Mouse (Mus musculus) heart, postnatal 10 days (tissue): ENCODE measurements around the gene Mxi1. TPM values are rescaled to one million over a fixed set of nuclear protein-coding genes. Genes with fewer than 3 reads are reported as not detected.
A peak's percentile ranks its signal among the peaks of the same experiment; 100 is the strongest.
"Not testable (repeated sequence)": the region's sequence is repeated elsewhere in the genome, so short reads cannot be mapped to it uniquely, and the experiment has no call there.

ENCODE experiments used
- DNase-seq, 2 experiments: peaks; one replicate each; pipeline ENCODE4 v3.0.0; 2021
- intact Hi-C: fragments of 180-260 bp; cut with DNase I; formaldehyde crosslinking; loops from one replicate; pipeline ENCODE4 v1.15.1; 2025
- total RNA-seq, 2 experiments: library from RNA; stranded (reverse); gene quantifications; 2 replicates each; pipeline ENCODE4 v1.2.3; 2021

The Mxi1 gene
- total RNA-seq, 2 experiments from 2014 or later = 36.3 to 39.9 TPM

DNA sequence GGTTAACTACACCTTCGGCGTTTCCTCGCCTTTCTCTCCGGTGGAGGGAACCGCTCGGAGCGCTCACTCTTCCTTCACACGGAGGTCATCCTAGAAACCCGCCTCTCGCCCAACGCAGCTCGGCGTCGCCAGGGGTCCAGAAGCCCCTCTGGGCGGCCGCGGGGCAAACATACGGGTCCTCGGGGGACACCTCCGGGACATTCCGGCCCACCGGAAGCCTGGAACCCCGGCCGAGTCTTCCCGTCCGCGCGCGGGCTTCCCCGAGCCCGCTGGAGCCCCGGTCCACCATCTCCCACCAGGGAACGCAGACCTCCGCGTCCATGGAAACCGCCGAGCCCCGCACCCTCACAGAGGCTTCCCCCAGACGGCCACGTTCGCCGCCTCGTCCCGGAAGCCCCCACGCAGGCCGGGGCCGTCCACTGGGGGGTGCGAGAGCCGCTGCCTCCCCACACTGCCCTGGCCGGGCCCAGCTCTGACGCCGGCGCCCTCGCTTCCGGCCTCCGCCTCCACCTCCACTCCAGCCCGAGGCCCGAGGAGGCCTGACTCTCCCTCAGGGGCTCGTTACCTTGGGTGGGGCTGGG is 79.6 kb downstream of the Mxi1 start:
- DNase-seq = no peak
- intact Hi-C loops = loop anchor here (5.0 kb wide), 1 partner anchor 142 kb away; no protein-coding TSS in a partner anchor

DNA sequence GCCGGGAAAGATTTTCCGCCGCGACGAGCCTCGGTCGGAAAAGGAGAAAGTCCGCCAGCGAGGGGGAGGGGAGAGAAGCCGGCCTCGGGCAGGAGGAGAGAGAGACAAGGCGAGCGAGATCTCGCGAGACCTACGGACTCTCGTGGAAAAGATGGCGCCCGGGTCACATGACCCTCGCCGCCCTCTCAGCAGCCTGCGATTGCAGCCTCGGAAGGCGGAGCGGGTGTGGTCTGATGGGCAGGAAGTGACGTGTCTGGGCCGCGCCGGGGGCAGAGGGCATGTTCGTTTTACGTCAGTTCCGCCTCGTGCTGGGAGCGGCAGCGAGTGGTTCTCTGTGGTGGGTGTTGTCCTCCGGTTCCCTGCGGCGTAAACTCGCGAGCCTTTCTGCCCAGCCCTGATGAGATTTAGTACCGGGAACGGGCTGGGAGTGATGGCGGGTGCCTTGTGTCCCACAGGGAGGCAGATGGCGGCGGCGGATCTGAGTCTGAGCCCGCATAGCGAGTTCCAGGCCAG is 80.2 kb downstream of the Mxi1 start, which contains the start of gene Smndc1:
Gene Smndc1, minus strand, starts transcription at position 84 of the 513 bp plus-strand sequence.
- intact Hi-C loops = loop anchor here (5.0 kb wide), 1 partner anchor 142 kb away; no protein-coding TSS in a partner anchor
- DNase-seq = peak; percentile 99 to 100

DNA sequence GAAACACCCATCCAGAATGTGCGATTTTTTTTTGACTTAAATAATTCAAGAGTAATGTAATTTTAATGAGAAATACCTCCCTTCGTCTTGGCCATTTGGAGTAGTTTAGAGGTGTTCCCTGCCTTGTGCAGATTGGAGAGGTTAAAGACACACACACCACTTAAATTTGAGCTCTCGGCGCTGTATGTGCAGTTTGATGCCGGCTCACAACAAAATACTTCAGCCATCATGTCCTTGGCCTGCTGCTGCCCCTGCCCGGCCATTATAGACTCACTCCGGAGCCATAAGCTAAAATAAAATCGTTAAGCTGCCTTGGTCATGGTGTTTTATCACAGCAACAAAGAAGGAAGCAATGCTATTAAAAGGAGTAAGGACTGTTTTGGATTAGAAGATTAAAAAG is 81.1 kb downstream of the Mxi1 start:
- DNase-seq = no peak
- intact Hi-C loops = loop anchor here (5.0 kb wide), 1 partner anchor 141 kb away; no protein-coding TSS in a partner anchor

DNA sequence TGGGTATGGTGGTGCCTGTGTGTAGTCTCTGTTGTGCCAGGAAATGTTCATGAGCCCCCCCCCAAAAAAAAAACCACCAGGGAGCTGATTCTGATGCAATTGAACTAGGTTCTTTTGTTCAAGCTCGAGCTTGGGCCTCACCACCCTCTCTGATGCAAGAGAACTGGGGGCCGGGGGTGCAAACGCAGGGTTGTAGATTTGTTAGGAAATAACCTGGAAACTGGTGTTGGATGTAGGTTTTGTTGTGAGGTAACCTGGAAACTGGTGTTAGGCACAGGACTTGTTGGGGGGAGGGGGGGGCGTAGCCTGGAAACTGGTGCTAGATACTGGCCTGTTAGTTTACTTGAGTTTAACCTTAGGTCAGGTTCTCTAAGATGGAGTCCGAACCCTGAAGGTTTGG is 81.5 kb downstream of the Mxi1 start:
- DNase-seq = no peak
- intact Hi-C loops = loop anchor here (5.0 kb wide), 1 partner anchor 141 kb away; no protein-coding TSS in a partner anchor

DNA sequence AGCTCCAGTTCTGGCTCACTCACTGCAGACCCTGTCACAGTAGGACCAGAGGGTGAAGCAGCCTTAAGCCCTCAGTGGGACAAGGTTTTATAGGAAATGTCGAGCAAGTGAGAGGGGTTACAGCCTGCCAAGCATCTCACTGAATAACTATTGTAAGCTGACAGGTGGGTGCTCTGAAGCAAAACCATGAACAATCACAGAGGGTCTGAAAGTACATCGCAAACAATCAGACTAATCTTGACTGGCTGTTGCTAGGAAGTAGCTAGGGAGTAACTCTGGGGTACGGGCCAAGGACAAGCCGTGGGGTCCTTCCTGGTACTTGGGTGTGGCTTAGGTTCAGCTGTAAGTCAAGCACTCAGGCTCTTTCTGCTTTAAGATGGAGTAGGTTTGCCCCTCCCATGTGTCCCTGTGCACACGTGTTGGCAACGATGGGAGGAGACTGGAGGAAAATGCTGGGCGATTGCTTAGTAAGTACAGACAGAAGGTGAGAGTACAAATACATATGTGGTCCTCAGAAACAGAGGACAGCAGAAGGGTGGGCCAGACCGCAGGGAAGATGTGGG is 82.5 kb downstream of the Mxi1 start:
- DNase-seq = no peak
- intact Hi-C loops = loop anchor here (5.0 kb wide), 1 partner anchor 139 kb away; no protein-coding TSS in a partner anchor

DNA sequence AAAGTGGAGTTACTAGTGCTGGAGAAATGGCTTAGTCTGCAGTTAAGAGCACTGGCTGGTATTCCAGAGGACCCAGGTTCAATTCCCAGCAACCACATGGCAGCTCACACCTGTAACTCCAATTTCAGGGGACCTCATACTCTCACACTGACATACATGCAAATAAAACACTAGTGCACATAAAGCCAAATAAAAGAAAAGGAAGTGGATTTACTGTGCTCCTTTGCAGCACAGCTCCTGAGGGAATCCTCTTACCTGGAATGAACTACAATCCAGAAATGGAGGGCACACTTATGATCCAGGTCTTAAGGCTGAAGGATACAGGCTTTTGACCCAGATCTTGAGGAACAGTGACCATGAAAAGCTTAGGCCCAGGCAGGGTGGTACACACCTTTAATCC is 83.3 kb downstream of the Mxi1 start:
- intact Hi-C loops = loop anchor here (2.0 to 5.0 kb wide), 2 partner anchors 139 to 245 kb away; no protein-coding TSS in a partner anchor
- DNase-seq = no peak

DNA sequence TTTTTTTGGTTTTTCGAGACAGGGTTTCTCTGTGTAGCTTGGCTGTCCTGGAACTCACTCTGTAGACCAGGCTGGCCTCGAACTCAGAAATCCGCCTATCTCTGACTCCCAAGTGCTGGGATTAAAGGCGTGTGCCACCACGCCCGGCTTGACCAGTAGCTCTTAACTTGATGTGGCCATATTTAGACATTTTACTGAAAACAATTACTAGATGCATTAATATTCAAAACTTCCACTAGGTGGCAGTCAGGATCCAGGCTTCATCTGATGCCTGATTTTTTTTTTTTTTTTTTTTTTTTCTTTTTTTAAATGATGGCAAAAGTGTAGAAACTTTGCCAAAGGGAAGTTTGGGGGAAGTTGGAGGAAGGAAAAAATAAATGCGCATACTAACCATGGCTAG is 84.2 kb downstream of the Mxi1 start:
- intact Hi-C loops = loop anchor here (2.0 to 5.0 kb wide), 2 partner anchors 138 to 244 kb away; no protein-coding TSS in a partner anchor
- peak; percentile 49 to 78 for DNase-seq

DNA sequence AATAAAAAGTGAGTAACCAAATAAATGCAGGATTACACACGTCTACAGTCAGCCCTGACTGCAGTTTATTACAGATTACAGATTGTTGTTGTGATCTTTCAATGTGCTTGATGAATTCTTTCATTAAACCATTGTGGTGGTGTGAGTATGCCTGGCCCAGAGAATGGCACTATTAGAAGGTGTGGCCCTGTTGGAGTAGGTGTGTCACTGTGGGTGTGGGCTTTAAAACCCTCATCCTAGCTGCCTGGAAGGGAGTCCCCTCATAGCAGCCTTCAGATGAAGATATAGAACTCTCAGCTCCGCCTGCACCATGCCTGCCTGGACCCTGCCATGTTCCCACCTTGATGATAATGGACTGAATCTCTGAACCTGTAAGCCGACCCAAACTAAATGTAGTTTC is 84.6 kb downstream of the Mxi1 start:
- intact Hi-C loops = loop anchor here (1.0 to 5.0 kb wide), 3 partner anchors 137 to 244 kb away; no protein-coding TSS in a partner anchor
- DNase-seq = not testable (repeated sequence)

DNA sequence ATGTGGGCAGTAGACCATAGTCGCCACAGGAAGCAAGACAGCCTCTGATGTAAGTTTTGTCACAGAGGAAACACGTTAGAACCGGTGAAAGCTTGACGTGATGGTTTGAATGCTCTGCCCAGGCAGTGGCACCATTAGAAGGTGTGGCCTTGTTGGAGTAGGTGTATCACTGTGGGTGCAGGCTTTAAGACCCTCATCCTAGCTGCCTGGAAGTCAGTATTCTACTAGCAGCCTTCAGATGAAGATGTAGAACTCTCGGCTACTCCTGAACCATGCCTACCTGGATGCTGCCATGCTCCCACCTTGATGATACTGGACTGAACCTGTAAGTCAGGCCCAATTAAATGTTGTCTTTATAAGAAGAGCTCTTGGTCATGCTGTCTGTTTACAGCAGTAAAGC is 85.5 kb downstream of the Mxi1 start:
- DNase-seq = not testable (repeated sequence)
- intact Hi-C loops = loop anchor here (1.0 to 2.0 kb wide), 2 partner anchors 183 to 243 kb away; no protein-coding TSS in a partner anchor

DNA sequence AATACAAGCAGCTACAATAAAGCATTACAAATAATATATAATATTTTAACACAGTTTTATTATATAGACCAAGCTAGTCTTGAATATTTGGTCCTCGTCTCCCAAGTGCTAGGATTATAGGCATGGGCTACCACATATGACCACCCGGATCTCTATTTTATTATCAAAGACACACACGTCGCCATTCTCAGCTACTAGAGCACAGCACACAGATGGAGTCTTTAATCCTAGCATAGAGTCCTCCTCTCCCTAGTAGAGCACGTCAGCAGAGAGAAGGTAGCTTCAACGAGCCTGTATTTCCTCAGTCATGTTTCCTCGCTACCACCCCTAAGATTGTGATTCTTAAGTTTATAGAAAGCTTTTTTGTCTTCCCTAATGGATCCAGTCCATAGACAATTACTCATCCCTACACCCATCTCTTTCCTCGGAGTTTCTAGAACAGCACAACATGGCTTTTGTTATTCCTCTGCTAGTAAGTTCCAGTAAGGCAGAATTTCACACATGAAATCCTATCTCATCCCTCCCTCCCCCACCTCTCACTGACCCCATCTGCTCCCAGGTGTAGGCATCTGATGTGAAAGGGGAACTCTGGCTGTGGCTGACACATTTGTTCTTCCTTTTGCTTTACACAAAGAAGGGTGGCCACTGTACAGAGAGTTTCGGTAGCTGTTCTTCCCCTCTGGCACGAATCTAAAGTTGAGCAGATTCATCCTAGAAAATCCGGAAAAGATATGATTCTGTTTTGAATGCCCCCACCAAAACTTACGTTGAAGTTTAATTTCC is 87.3 kb downstream of the Mxi1 start:
- intact Hi-C loops = no loop called here
- no peak for DNase-seq

DNA sequence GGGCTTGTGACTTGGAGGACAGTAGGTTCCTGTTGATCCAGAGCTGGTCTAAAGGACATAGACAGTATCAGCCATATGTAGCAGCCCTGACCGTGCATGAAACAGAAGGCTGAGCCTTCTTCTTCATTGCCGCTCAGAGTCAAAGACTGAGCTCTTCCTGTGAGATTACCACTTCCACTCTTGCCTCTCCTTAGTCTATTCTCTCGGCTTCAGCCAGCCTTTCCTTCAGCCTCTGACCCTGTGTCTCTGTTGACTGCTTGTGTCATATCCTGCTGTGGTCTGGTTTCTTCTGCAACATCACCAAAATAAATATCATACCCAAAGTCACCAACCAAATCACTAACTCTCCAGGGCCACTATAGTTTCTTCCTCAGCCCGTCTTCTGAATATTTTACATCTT is 88.9 kb downstream of the Mxi1 start:
- intact Hi-C loops = no loop called here
- no peak for DNase-seq

DNA sequence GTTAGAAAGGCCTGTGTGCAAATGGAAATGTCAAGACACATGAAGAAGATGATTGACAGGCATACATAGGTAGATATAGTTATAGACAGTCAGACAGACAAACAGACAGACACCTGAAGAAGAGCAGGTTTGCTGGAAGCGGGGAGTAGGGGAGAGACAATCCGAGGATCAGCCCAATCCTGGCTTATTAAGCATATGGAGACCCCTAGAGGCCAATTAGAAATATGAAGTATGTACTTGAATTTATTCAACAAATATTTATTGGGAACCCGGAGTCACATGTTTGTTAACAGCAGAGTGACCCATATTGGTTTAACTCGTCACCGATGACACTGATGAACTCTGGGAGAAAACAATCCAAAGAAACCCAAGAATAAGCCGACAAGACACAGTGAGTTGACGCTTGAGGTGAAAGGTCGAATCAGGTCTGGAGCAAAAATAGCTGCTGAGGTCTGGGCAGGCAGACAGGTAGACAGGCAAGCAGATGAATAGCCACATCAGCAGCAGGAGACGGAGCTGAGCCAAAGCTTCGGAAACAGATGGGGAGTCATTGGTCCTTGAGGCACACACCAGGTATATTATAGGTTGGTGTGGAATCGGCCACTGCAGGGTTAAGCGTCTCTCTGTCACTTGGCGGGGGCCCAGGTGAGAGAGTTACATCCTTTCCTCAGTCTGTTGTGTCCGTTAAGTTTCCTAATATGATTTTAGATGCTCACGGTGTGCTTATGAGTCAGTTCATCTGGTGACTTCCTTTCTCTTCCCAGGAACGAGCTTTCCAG is 90.2 kb downstream of the Mxi1 start:
- intact Hi-C loops = no loop called here
- no peak for DNase-seq

DNA sequence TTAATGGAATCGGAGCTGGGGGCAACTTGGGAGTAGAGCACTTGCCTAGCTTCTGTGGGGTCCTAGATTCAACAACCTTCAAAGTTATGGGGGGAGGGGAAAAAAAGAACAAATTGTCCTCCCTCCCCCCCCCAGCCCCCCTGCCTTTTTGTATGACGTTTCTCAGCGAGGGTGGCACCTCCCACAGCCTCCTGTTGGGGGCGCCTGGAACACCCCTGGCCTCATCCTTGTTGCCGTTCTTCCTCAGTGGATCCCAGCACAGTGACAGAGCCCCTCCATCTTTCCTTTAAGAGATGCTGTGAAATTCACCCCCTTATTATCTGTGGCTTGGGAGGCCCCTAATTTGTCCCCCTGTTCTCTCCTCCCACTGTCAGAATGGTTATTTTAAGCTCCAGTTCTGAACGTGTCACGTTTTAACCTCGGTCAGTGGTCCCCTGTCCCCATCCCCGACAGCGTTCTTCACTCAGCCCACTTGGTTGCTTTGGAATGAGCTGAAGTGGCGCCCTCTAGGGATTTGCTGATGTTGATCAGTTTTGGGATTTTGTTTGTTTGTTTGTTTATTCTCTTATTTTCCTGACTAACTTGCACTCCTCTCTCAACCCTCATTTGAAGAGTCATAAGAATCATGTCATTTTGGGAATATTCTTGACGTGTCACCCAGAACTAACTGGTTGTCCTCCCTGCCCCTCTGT is 92.6 kb downstream of the Mxi1 start:
- DNase-seq = no peak
- intact Hi-C loops = no loop called here

DNA sequence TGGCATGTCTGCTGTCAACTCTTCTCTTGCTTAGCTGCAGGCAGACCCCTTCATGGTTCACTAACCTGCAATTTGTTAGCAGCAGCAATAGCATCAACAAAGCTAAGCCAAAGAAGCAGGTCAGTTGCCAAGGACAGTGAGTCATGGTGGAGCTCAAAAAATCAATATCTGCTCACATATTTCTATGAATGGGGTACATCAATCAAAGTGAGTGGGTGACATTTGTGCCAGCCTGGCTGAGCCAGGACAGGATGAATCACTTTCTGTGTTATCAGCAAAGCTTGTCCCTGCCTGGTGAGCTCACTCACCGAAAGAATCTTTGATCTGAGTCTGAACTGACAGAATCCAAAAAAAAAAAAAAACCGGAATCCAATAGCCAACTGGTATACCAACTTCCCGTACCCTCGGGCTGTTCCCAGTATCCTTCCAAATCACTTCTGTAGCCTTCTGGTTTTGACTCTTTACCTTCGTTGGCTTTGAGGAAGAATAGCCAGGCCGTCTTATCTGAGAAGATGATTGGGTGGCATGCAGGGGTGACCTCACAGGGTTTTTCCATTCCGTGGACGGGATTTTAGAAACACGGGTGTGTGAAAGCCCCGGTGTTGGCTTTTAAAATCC is 94.0 kb downstream of the Mxi1 start:
- DNase-seq = no peak
- intact Hi-C loops = no loop called here

DNA sequence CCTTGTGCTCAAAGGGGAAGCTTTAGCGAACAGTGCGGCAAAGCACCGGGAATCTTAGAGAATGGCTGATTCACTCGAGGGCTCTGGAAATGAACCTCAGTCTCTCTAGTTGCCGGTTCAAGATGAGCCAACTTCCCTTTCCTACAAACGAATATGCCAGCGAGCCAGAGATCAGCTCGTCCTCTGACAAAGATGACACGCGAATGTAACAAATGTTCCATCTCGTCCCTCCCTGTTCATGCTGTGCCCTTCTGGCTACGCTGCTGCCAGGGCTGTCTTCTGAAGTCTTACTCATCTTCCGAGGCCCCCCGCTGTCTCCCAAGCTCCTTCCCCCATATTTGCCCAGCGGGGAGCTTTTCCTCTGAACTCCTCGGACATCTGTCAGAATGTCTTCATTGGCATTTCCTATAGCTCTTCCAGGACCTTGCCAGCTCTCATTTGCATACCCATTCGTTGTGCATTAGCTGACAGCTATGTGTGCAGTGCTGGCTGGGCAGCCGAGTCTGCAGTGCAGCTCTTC is 94.6 kb downstream of the Mxi1 start:
- intact Hi-C loops = no loop called here
- no peak for DNase-seq

DNA sequence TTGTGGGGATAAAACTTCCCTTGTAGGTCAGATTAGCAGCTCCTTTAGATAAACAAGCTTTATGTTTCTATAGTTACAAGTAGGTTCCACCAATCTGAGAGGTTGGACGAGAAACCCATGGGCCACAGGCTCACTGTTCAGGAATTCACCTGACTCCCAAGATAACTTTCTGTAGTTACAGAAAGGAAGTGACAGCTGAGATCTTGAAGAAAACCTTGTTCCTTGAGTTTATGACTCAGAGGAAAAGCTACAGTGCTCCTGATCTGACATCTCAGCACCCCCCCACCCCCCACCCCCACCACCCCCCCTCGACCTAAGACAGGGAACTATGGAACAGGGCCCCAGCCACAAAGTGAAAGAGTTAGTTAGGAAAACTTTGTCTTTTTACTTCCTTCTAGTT is 95.5 kb downstream of the Mxi1 start:
- intact Hi-C loops = no loop called here
- no peak for DNase-seq

DNA sequence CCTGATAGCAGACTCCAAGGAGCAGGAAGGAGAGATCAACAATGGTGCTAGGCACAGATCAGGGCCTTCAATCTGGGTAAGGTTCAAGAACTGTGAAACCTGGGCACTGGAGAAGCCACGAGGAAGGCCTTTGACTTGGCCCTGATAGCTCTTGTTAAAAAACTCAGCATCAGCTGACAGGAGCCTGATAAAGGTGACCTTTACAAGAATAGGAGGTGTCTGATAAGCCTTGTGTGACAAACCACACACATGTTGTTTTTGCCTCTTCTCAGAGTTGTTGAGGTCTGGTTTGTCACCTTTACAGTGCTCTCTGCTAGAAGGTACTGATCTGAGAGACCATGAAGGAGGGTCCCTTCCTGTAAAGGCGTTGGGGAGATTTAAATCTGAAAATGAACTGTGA is 97.0 kb downstream of the Mxi1 start:
- no peak for DNase-seq
- intact Hi-C loops = no loop called here

DNA sequence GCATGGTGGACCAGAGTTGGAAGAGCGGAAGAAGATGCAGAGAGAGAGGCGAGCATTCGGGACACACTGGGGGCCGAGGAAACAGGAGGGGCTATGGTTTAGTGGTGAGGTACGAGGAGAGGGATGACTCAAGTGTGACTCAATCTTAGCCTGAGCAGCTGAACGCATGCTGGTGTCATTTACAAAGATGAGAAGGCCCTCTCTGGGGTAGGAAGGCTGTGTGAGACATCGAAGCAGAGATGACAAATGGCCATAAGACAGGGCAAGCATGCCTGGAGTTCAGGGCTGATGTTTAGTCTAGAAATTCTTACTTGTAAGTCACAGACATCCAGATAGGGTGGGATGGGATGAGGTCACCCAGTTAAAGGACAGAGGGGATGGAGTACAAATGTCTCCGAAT is 98.1 kb downstream of the Mxi1 start:
- no peak for DNase-seq
- intact Hi-C loops = no loop called here

DNA sequence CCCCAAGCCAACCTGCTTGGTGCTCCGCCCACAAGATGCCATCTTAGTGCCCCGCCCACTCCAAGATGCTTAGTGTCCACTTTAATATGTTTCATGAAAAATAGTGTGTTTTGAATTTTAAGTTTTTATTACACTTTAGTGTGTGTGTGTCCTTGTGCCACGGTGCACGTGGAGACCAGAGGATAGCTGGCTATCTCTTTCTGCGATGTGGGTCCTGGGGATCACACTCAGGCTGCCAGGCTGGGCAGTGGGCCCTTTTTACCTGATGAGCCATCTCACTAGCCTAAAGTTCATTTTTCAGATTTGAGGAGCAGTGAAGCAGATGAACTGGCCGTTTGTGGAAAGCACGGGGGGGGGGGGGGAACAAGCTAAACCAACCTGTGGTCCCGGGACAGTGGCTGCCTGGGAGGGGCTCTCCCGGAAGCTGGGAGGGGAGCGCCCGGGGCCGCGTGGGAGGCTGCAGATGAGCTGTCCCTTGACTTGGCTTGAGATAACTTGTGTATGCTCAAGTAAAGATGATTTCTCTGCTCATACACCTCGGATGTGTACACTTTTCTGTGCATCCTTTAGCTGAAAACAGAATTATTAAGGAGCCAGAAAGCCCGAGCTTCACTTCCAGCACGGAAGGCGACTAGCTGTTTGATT is 99.5 kb downstream of the Mxi1 start:
- intact Hi-C loops = no loop called here
- DNase-seq = no peak
